Mouse (Mus musculus) cerebellum, adult 11 months (tissue): ENCODE data around the gene Rabif.
"Not testable (repeated sequence)": the region's sequence is repeated elsewhere in the genome, so short reads cannot be mapped to it uniquely, and the experiment has no call there.

Experiments
- DNase-seq: peaks from one replicate; pipeline ENCODE4 v3.0.0; 2022

Gene Rabif

GRCm38 (mm10) chr1:134494428-134495215 is at the start of gene Rabif:
Gene Rabif, plus strand, starts transcription at chr1:134494648.
- peak; percentile 99 for DNase-seq

GRCm38 (mm10) chr1:134445418-134445817 is 49.0 kb upstream of the Rabif start:
- no peak for DNase-seq

GRCm38 (mm10) chr1:134448537-134448936 is 45.9 kb upstream of the Rabif start:
- DNase-seq, result not testable (repeated sequence)

GRCm38 (mm10) chr1:134450201-134450600 is 44.2 kb upstream of the Rabif start:
- DNase-seq, result no peak

- peak; percentile 15 for DNase-seq
These were observed 43.5 kb upstream of the Rabif start for GRCm38 (mm10) chr1:134450986-134451385.

GRCm38 (mm10) chr1:134454904-134455824 is 39.3 kb upstream of the Rabif start, which contains the start of gene Klhl12:
Gene Klhl12, plus strand, starts transcription at chr1:134455531.
- DNase-seq, result peak; percentile 96

- no peak for DNase-seq
These were observed 38.4 kb upstream of the Rabif start for GRCm38 (mm10) chr1:134456060-134456459.

- no peak for DNase-seq
These were observed 36.2 kb upstream of the Rabif start for GRCm38 (mm10) chr1:134458139-134458727.

- no peak for DNase-seq
These were observed 33.9 kb upstream of the Rabif start for GRCm38 (mm10) chr1:134460294-134461284.

- no peak for DNase-seq
These were observed 9.8 kb upstream of the Rabif start for GRCm38 (mm10) chr1:134484623-134485022.

- no peak for DNase-seq
These were observed 3.3 kb upstream of the Rabif start for GRCm38 (mm10) chr1:134490903-134491801.

GRCm38 (mm10) chr1:134492276-134492675 is 2.2 kb upstream of the Rabif start:
- no peak for DNase-seq

- peak; percentile 11 for DNase-seq
These were observed 952 bp upstream of the Rabif start for GRCm38 (mm10) chr1:134493496-134493895.

GRCm38 (mm10) chr1:134493956-134494355 is 492 bp upstream of the Rabif start:
- no peak for DNase-seq

- no peak for DNase-seq
These were observed 730 bp downstream of the Rabif start for GRCm38 (mm10) chr1:134495216-134495539.

- DNase-seq, result no peak
These were observed 1.5 kb downstream of the Rabif start for GRCm38 (mm10) chr1:134495991-134496390.

GRCm38 (mm10) chr1:134500916-134501315 is 6.5 kb downstream of the Rabif start:
- no peak for DNase-seq

GRCm38 (mm10) chr1:134506201-134506600 is 11.8 kb downstream of the Rabif start:
- DNase-seq, result no peak

GRCm38 (mm10) chr1:134510018-134510417 is 15.6 kb downstream of the Rabif start:
- DNase-seq, result no peak

GRCm38 (mm10) chr1:134512183-134512582 is 17.7 kb downstream of the Rabif start:
- DNase-seq, result no peak

- DNase-seq, result no peak
These were observed 18.1 kb downstream of the Rabif start for GRCm38 (mm10) chr1:134512584-134512983.
